Mouse (Mus musculus): ENCODE measurements around the gene Cd46.

GRCm38 (mm10) chr1:195012531-195012930, 79.5 kb downstream of the Cd46 start:
- TF ChIP-seq CTCF (IDR thresholded peaks at IDR 0.05; ENCODE audit: borderline replicate concordance, insufficient read depth, low read depth, low read length) (no peak), POLR2A (IDR thresholded peaks at IDR 0.05; ENCODE audit: borderline replicate concordance, insufficient read depth, low read length) (no peak)

Data from cerebellum, adult 2 months (tissue).